Mouse (Mus musculus) thymus, postnatal 25 days (tissue): ENCODE data around the gene Map7d3.

Experiments
- DNase-seq: peaks from one replicate; pipeline ENCODE4 v3.0.0; 2022

The Map7d3 gene

DNA sequence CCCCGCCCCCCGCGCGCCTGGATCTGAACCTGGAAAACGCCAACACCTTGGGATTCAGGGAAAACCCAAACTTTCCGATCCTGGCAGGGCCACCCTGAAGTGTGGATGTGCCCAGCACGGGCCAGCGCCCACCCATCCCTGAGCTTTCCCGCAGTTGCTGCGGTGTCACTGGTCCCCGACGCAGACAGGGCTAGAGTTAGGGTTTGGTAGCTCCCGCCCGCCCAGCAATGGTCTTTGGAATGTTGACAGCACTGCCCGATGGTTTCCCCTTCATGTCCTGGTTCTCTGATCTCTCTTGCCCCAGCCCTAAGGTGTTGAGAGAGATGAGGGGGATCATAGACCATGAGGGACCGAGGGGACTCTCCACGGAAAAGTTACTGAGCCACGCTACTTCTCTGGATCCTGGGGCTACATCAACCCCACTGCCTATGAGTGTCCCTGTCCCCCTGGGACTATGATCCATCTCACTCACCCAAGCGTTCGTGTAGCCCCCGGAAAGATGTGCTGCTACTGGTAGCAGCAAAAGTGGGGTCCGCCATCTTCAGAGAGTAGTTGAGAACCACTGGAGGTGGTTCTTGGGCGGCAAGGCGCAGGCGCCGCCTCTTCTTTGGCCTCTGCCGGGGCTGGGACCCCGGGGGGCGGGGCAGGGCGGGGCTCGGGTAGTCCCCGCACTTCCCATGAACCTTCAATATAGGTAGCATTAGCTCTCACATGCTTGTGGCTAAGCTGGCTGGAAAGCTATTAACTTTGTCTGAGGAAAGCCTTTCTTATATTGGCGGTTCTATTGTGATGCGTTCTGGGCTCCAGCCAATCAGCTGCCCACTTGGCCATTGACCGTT, at the start of gene Map7d3:
TSS of gene Map7d3 (minus strand) at position 562 of the 839 bp plus-strand sequence.
- peak; percentile 4 for DNase-seq

- DNase-seq: no peak
These were observed 47.7 kb upstream of the Map7d3 start, which contains the start of gene Adgrg4 for GRCm38 (mm10) chrX:56869863-56870262. Gene Adgrg4 (plus strand): TSS chrX:56870163.

GRCm38 (mm10) chrX:56841255-56841654, 19.1 kb upstream of the Map7d3 start:
- no peak for DNase-seq

- peak; percentile 2 for DNase-seq
These were observed 17.2 kb upstream of the Map7d3 start for GRCm38 (mm10) chrX:56839369-56839768.

- DNase-seq: no peak
These were observed 13.7 kb upstream of the Map7d3 start for GRCm38 (mm10) chrX:56835842-56836241.

GRCm38 (mm10) chrX:56827492-56827891, 5.4 kb upstream of the Map7d3 start:
- no peak for DNase-seq

DNA sequence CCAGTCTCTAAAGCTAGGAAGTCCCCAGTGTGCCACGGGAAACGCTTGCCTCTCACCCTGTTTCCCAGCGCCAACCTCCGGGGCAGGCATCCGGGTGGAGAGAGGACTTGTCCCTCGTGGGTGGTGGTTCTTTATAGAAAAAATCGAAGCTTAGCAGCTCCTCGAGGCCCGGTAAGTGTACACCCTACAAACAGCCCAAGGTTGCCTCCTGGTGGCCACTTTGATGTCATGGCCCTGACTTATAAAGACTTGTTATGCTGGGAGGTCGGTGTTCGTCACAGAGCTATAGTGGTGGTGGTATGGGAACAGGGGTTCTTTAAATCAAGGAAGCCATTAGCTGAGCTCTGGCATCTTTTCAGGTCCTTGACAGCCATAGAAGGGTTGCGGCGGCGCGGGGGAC, 30.9 kb downstream of the Map7d3 start:
- DNase-seq: peak; percentile 23

DNA sequence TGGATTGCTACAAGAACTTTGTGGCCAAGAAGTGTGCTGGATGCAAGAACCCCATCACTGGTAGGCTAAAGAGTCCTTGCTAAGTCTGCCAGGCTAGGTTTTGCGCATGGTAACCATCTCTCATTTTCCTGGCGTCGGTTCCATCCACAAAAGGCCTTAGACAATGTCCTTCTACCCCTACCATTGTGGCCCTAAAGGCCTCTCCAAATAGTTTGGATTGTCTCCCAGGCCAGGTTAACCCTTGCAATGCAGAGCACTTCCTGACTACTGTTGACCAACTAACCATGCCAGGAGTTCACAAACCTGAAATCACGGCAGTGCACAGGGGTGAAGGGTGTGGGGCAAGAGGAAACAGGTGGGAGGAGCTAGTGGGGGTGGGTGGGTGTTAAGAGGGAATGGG, 31.5 kb downstream of the Map7d3 start:
- DNase-seq: no peak

GRCm38 (mm10) chrX:56787486-56787885, 34.6 kb downstream of the Map7d3 start:
- DNase-seq: no peak

DNA sequence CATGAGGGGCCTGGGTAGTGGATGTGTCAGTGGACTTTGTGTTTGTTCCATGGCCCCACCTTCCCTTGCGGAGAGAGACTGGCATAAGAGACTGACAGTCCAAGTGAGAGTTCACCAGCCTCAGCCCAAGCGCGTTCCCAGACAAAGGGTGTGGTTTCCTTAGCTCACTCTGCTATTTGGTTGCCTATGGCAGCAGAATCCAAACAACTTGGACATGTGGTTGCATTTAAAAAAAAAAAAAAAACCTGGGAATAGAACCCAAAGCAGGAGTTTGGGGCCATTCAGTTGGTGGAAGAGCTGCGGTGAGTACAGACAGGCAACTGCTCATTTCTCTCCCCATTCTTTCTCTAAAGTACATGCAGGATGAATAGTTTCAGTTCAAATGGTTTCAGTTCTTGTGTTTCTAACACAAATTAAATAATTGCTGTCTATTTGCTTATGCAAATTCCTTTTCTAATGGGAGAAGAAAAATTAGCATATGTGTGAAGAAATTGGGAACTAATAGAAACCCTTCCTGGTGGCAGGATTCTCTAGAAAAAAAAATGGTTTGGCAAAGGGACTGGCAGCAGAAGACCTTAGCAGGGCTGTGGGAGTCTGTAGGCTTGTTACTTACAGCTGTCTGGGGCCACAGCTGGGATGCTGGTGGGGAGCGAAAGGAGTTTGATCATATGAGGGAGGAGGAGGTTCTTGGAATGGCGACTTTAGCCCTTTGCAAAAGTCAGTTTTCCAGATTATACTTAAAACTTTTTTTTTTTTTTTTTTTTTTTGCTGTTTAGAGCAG, 35.7 kb downstream of the Map7d3 start:
- no peak for DNase-seq

- no peak for DNase-seq
These were observed 48.8 kb downstream of the Map7d3 start for GRCm38 (mm10) chrX:56773329-56773728.

GRCm38 (mm10) chrX:56771751-56772150, 50.4 kb downstream of the Map7d3 start:
- no peak for DNase-seq

DNA sequence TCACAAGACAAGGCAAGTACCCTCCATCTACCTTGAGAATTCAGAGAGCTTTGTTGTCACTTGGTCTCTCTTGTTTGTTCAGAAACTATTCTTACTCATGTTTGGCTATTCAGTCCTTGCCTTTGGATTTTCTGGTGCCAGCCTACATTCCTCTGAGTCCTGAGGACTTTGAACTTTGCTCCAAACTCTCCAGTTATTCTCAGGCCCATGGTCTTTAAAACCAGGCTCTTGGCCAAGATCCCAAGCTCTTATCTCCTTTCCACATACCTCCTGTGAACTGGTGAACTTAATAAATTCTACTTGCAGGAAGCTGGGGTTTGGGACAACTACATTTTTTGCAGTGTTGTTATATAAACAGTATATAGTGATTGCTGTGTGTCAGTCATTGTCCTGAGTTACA, 52.3 kb downstream of the Map7d3 start:
- no peak for DNase-seq

- no peak for DNase-seq
These were observed 61.8 kb downstream of the Map7d3 start for GRCm38 (mm10) chrX:56760257-56760760.

- no peak for DNase-seq
These were observed 65.8 kb downstream of the Map7d3 start for GRCm38 (mm10) chrX:56756352-56756751.

DNA sequence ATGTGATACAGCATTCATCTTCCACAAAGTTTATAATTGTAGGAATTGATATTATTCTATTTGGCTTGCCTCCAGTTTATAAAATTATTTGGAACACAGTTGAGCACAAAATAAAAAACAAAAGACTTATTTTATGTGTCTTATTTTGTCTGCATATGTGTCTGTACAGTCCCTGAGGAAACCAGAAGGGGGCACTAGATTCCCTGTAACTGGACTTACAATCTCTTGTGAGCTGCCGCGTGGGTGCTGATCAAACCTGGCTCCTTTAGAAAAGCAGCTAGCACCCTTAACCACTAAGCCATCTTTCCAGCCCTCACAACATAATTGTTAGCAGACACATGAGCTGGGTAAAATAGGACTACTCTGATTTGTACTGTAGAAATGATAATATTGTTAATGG, 66.5 kb downstream of the Map7d3 start:
- DNase-seq: peak; percentile 16

- DNase-seq: no peak
These were observed 68.5 kb downstream of the Map7d3 start for GRCm38 (mm10) chrX:56753317-56754289.

DNA sequence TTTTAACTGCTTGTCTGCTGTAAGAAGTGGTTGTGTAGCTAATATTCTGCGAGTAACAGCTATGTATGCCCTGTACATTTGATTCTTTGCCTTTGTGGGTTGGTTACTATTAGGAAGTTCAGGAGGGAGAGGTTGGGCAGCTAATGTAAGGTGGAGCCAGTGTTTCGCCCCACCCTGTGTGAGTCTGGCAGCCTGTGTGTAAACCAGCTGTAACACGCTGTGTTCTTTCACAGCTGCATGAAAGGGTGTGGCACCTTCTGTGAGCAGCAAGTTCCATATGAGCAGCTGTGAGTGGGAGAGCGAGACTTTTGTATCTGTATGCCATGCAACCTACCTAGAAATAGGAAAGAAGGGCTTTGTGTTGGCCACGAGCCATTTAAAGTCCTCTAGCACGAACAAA, 70.0 kb downstream of the Map7d3 start:
- DNase-seq: no peak

DNA sequence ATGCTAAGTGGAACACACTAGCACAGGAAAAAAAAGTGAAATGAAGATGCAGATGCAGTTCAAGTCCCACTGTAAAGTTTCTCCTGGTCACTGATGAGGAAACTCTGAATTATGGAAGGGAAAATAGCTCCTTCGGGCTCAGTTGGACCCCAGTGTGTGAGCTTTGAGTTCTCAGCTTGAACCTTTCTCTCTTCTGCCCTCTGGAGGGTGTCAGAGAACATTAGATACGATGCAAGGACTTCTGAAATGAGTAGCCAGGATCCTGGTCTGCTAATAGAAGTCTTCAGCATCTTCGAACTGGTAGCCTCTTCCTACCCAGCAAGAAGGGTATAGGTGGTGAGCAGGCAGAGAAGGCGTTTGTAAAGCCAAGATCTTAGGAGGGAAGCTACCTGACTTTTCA, 70.6 kb downstream of the Map7d3 start:
- no peak for DNase-seq
